Mouse (Mus musculus): Measurements from ENCODE around the gene Kctd18.

GRCm38 (mm10) chr1:57942215-57942614 lies 76.5 kb downstream of the Kctd18 start:
- TF ChIP-seq POLR2A (IDR thresholded peaks at IDR 0.05; ENCODE audit: low read depth, low read length) (no peak), CTCF (conservative IDR thresholded peaks at IDR 0.05; ENCODE audit: insufficient read depth, insufficient read length, low read depth, low read length) (no peak)

Measured in kidney, adult 2 months (tissue).